Mouse (Mus musculus) kidney, embryonic 15.5 days (tissue): ENCODE measurements around the gene Stc2. TPM values are rescaled to one million over a fixed set of nuclear protein-coding genes. Genes with fewer than 3 reads are reported as not detected.

Source experiments
- ATAC-seq: fragments of 200-750 bp; cut with Nextera tagmentation; replicated peaks from 2 replicates; pipeline ENCODE4 v1.8.0; 2017; ENCODE audit warnings: moderate TSS enrichment; ENCODE audit not compliant: low FRiP score
- H3K27ac ChIP-seq: fragments of 300-500 bp; sonication (generic); 2 replicates; pipeline ENCODE4 v1.5.1; 2015; ENCODE audit warnings: mild to moderate bottlenecking, inconsistent platforms
- H3K27me3 ChIP-seq: fragments of 300-500 bp; sonication (generic); 2 replicates; pipeline ENCODE4 v1.6.1; 2015; ENCODE audit warnings: inconsistent platforms
- H3K36me3 ChIP-seq: fragments of 300-500 bp; sonication (generic); 2 replicates; pipeline ENCODE4 v1.6.1; 2015; ENCODE audit warnings: inconsistent platforms
- H3K4me1 ChIP-seq: fragments of 300-500 bp; sonication (generic); 2 replicates; pipeline ENCODE4 v1.6.1; 2015; ENCODE audit warnings: inconsistent platforms
- H3K4me2 ChIP-seq: fragments of 300-500 bp; sonication (generic); 2 replicates; pipeline ENCODE4 v1.6.1; 2015; ENCODE audit warnings: moderate library complexity, mild to moderate bottlenecking, inconsistent platforms
- H3K4me3 ChIP-seq: fragments of 300-500 bp; sonication (generic); replicated peaks from 2 replicates; pipeline ENCODE4 v1.5.1; 2015; ENCODE audit warnings: mild to moderate bottlenecking, inconsistent platforms
- H3K9ac ChIP-seq: fragments of 300-500 bp; sonication (generic); 2 replicates; pipeline ENCODE4 v1.6.1; 2015; ENCODE audit warnings: mild to moderate bottlenecking, inconsistent platforms
- H3K9me3 ChIP-seq: fragments of 300-500 bp; sonication (generic); replicated peaks from 2 replicates; pipeline ENCODE4 v1.6.1; 2016; ENCODE audit warnings: inconsistent platforms
- WGBS: fragments of 180-500 bp; shearing (Covaris S2); methylation state at CpG from one replicate; pipeline ENCODE4 v1.1.7; 2015; ENCODE audit warnings: mixed read lengths; 5-methylcytosine and 5-hydroxymethylcytosine counted together
- polyA plus RNA-seq: library from polyadenylated mRNA; unstranded; fragments of >200 nt; fragmentation: Nextera tagmentation; extraction: Ambion mirVana; gene quantifications from 2 replicates; pipeline ENCODE4 v1.2.1, GENCODE M21; 2015

The Stc2 gene
- 2.2 and 2.8 TPM in 2 replicates for polyA plus RNA-seq

DNA sequence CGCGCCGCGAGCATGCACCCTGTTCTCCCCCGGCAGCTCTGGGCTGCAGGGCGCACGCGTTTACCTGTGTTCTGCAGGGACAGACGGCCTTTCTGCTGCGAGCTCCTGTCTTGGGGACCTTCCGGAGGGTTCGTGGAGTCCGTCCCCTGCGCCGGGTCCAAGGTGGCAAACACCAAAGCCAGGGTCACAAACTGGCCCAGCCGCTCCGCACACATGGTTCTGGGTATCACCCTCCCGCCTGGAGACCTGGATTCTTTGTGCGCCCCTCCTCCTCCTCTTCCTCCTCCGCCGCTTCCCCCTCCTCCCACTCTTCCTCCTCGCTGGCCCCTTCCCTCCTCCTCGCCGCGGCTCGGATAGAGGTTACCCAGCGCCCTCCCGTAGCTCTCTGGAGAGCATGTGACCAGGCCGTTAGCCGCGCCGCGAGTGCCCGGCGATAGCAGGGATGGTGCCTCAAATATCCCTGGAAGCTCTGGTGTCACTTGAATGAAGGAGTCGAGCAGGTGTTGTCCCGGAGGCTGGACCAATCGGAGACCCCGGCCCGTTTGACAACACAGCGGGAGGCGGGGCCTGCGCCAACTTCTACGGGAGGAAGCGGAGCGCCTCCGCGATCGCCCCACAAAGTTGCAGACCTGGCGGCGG, at the start of gene Stc2:
Stc2 (minus strand) TSS at position 427 of the 639 bp plus-strand sequence.
- Histone ChIP-seq H3K9ac (peak within 1 kb of the TSS; percentile 48), H3K4me3 (peak within 1 kb of the TSS; percentile 54), H3K36me3 (no peaks in the 10 kb centered on the region), H3K27ac (peak within 1 kb of the TSS; percentile 29; the same call in 1 of the 2 replicates), H3K4me2 (peak within 1 kb of the TSS; percentile 99), H3K9me3 (no peaks in the 10 kb centered on the region), H3K4me1 (peaks cover 35% of the 10 kb centered on the region), H3K27me3 (peaks cover 54% of the 10 kb centered on the region)
- ATAC-seq = peak; percentile 90
- under 1% methylated on average over 51 of the region's 51 CpGs for WGBS

GRCm38 (mm10) chr11:31417071-31417470, 47.2 kb upstream of the Stc2 start:
- Histone ChIP-seq H3K9ac (no peak overlapping the region), H3K4me3 (no peak overlapping the region), H3K27me3 (no peaks in the 10 kb centered on the region), H3K9me3 (no peaks in the 10 kb centered on the region), H3K36me3 (no peaks in the 10 kb centered on the region), H3K4me2 (no peak overlapping the region), H3K27ac (no peak overlapping the region), H3K4me1 (no peaks in the 10 kb centered on the region)
- WGBS = 78% methylated on average over 5 of the region's 5 CpGs
- no peak for ATAC-seq

DNA sequence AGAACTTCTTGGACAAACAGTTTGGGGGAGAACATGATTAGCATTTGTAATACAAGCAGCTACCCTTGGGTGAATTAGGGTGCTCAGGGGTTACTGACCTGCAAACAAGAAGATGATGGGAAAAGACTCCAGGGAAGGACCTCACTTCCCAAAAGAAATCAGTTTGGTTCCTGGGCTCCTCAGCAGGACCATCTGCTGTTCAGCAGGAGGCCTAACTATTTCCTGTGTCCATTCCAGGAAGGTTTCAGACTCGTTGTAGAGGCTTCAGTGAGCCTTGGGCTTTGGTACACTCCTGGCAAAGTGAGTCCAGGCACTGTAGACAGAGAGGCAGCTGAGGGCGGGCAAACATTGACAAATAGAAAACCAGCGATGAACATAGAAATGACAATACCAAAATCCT, 42.5 kb upstream of the Stc2 start:
- no peak for ATAC-seq
- Histone ChIP-seq H3K9ac (no peak overlapping the region), H3K27ac (no peak overlapping the region), H3K4me1 (no peaks in the 10 kb centered on the region), H3K9me3 (no peaks in the 10 kb centered on the region), H3K36me3 (no peaks in the 10 kb centered on the region), H3K4me2 (no peak overlapping the region), H3K4me3 (no peak overlapping the region), H3K27me3 (no peaks in the 10 kb centered on the region)
- WGBS = 82% methylated on average over 3 of the region's 3 CpGs

GRCm38 (mm10) chr11:31406736-31407135, 36.9 kb upstream of the Stc2 start:
- Histone ChIP-seq H3K9me3 (no peaks in the 10 kb centered on the region), H3K9ac (no peak overlapping the region), H3K4me1 (no peaks in the 10 kb centered on the region), H3K36me3 (no peaks in the 10 kb centered on the region), H3K27me3 (no peaks in the 10 kb centered on the region), H3K27ac (no peak overlapping the region), H3K4me2 (no peak overlapping the region), H3K4me3 (no peak overlapping the region)
- ATAC-seq = no peak
- 95% methylated on average over 1 of the region's 1 CpGs for WGBS

DNA sequence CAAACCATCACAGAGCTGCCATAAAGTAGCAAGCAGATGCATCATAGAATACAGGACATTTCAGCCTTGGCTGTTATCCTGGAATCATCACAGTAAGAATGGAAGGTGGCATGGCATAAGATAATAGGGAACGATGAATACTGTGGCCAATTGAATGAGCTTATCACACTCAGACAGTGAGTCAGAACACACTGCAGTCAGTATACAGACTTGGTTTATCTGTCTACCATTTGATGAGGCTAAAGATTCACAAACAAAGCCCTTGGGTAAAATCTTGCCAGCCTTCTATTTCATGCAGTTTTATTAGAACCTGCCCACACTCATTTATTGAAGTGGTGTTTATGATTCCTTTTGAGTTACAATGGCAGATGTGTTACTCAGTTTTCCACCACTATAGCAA, 33.2 kb upstream of the Stc2 start:
- Histone ChIP-seq H3K27ac (no peak overlapping the region), H3K9me3 (no peaks in the 10 kb centered on the region), H3K36me3 (no peaks in the 10 kb centered on the region), H3K4me3 (no peak overlapping the region), H3K4me1 (no peaks in the 10 kb centered on the region), H3K27me3 (no peaks in the 10 kb centered on the region), H3K9ac (no peak overlapping the region), H3K4me2 (no peak overlapping the region)
- ATAC-seq = no peak
- 95% methylated on average over 1 of the region's 1 CpGs for WGBS

- no peaks in the 10 kb centered on the region for H3K4me1 ChIP-seq
- no peak for ATAC-seq
- whole genome bisulfite sequencing = 75% methylated on average over 2 of the region's 2 CpGs
- H3K36me3 ChIP-seq = no peaks in the 10 kb centered on the region
- no peaks in the 10 kb centered on the region for H3K27me3 ChIP-seq
- no peak overlapping the region for H3K4me2 ChIP-seq
- H3K27ac ChIP-seq = no peak overlapping the region
- no peak overlapping the region for H3K4me3 ChIP-seq
- H3K9ac ChIP-seq = no peak overlapping the region
- H3K9me3 ChIP-seq = no peaks in the 10 kb centered on the region
These were observed 28.7 kb upstream of the Stc2 start for GRCm38 (mm10) chr11:31398604-31399003.

GRCm38 (mm10) chr11:31396638-31397417, 27.0 kb upstream of the Stc2 start:
- Histone ChIP-seq H3K4me2 (no peak overlapping the region), H3K27ac (no peak overlapping the region), H3K9me3 (no peaks in the 10 kb centered on the region), H3K9ac (no peak overlapping the region), H3K4me1 (no peaks in the 10 kb centered on the region), H3K27me3 (no peaks in the 10 kb centered on the region), H3K36me3 (no peaks in the 10 kb centered on the region), H3K4me3 (no peak overlapping the region)
- no peak for ATAC-seq
- WGBS = 75% methylated on average over 6 of the region's 6 CpGs

DNA sequence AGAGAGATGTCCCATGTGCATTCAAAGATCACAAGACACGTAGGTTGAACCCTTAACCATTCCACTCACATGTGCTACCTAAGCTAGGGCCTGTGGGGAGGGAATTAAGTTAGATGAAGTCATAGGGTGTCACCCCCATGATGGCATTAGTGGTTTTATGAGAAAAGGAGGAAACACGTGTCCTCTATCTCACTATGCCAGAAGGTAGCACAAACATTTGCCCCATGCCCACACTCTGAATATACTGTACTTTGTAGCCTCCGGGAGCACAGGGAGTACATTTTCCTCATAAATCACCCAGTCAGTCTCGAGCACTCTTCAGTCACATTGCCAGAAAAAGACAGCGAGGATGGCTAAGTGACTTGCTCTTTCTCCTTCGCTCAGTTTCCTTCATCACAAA, 24.2 kb upstream of the Stc2 start:
- no peak overlapping the region for H3K4me3 ChIP-seq
- no peak overlapping the region for H3K4me2 ChIP-seq
- no peaks in the 10 kb centered on the region for H3K4me1 ChIP-seq
- no peaks in the 10 kb centered on the region for H3K9me3 ChIP-seq
- no peaks in the 10 kb centered on the region for H3K36me3 ChIP-seq
- whole genome bisulfite sequencing = 59% methylated on average over 6 of the region's 6 CpGs
- ATAC-seq = no peak
- H3K9ac ChIP-seq = no peak overlapping the region
- no peak overlapping the region for H3K27ac ChIP-seq
- no peaks in the 10 kb centered on the region for H3K27me3 ChIP-seq

DNA sequence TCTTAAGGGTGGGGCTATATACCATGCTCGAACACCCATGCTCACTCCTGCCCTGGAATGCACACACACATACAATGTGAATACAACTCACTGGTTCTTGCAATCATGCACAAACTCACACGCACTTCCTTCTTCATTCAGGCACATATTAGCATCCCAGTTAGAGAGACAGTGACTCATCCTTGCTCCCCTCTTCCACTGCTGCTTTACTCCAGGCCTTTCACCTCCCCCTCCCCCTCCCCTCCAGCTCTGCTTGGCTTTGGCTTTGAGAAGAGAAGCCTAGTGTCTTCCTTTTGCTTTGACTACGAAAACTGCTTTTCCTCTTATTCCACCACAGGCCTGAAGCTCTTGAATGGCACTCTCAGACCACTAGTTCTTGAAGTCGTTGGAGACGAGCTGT, 22.5 kb upstream of the Stc2 start:
- Histone ChIP-seq H3K9ac (no peak overlapping the region), H3K4me1 (no peaks in the 10 kb centered on the region), H3K4me3 (no peak overlapping the region), H3K4me2 (no peak overlapping the region), H3K9me3 (no peaks in the 10 kb centered on the region), H3K36me3 (no peaks in the 10 kb centered on the region), H3K27ac (no peak overlapping the region), H3K27me3 (no peaks in the 10 kb centered on the region)
- ATAC-seq = no peak
- WGBS = 79% methylated on average over 5 of the region's 5 CpGs

- WGBS = 26% methylated on average over 4 of the region's 4 CpGs
- ATAC-seq = no peak
These were observed 19.0 kb upstream of the Stc2 start for GRCm38 (mm10) chr11:31388890-31389289.

GRCm38 (mm10) chr11:31387526-31387925, 17.7 kb upstream of the Stc2 start:
- WGBS = 80% methylated on average over 5 of the region's 5 CpGs
- Histone ChIP-seq H3K4me1 (peaks cover 11% of the 10 kb centered on the region), H3K36me3 (no peaks in the 10 kb centered on the region), H3K9me3 (no peaks in the 10 kb centered on the region), H3K9ac (no peak overlapping the region), H3K27me3 (no peaks in the 10 kb centered on the region), H3K4me3 (no peak overlapping the region), H3K27ac (no peak overlapping the region), H3K4me2 (no peak overlapping the region)
- ATAC-seq = no peak

More at GRCm38 (mm10) chr11:31388890-31389289, 19.0 kb upstream of the Stc2 start:
- no peaks in the 10 kb centered on the region for H3K36me3 ChIP-seq
- no peak overlapping the region for H3K4me2 ChIP-seq
- no peaks in the 10 kb centered on the region for H3K27me3 ChIP-seq
- H3K9me3 ChIP-seq = no peaks in the 10 kb centered on the region
- peaks cover 11% of the 10 kb centered on the region for H3K4me1 ChIP-seq
- H3K27ac ChIP-seq = no peak overlapping the region
- no peak overlapping the region for H3K9ac ChIP-seq
- no peak overlapping the region for H3K4me3 ChIP-seq

DNA sequence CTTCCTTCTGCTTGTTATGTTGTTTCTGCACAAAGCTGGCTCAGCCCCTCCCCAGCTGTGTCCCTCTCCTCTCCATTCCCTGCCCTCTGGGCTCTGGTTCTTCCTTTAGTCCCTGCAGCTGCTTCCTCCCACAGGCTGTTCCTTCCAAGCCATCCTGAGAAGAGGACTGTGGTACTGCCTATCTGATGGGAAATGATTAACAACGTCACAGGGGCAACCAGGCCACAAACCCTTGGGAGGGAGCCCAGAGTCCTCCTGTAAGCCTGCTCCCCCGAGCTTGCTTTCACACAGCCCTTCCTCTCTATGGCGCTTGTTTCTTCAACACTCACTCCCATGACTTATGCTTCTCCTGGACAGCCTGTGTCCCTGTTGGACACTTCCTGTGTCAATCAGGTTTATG, 16.7 kb upstream of the Stc2 start:
- ATAC-seq = peak; percentile 73
- WGBS = 18% methylated on average over 3 of the region's 3 CpGs
- peak overlapping the region; percentile 22; the same call in 1 of the 2 replicates for H3K27ac ChIP-seq

More for the DNA sequence above, 16.7 kb upstream of the Stc2 start:
- Histone ChIP-seq H3K9me3 (no peaks in the 10 kb centered on the region), H3K4me1 (peaks cover 11% of the 10 kb centered on the region), H3K27me3 (no peaks in the 10 kb centered on the region), H3K4me2 (no peak overlapping the region), H3K9ac (no peak overlapping the region), H3K36me3 (no peaks in the 10 kb centered on the region), H3K4me3 (no peak overlapping the region)
